Mouse (Mus musculus) bone marrow macrophage, adult 2 months (primary cell): Measurements from ENCODE around the gene Hspb1. TPM values are rescaled to one million over a fixed set of nuclear protein-coding genes. Genes with fewer than 3 reads are reported as not detected.

Experiments
- H3K27ac ChIP-seq: 2 replicates; pipeline ENCODE4 v1.5.1; 2012; ENCODE audit warnings: low read depth, low read length; ENCODE audit not compliant: insufficient read depth
- H3K4me1 ChIP-seq: 2 replicates; pipeline ENCODE4 v1.6.1; 2012; ENCODE audit warnings: low read length; ENCODE audit not compliant: control insufficient read depth, insufficient read depth
- H3K4me3 ChIP-seq: 2 replicates; pipeline ENCODE4 v1.5.1; 2012; ENCODE audit warnings: mild to moderate bottlenecking, low read length, moderate library complexity; ENCODE audit not compliant: insufficient read depth
- CTCF ChIP-seq: IDR thresholded peaks from 2 replicates; pipeline ENCODE4 v1.5.1; 2012; ENCODE audit warnings: low read depth, mild to moderate bottlenecking, low read length, moderate library complexity
- POLR2A ChIP-seq: IDR thresholded peaks from 2 replicates; pipeline ENCODE4 v1.6.1; 2012; ENCODE audit warnings: mild to moderate bottlenecking, low read depth, low read length, borderline replicate concordance
- polyA plus RNA-seq: library from polyadenylated mRNA; stranded (reverse); fragments of >200 nt; gene quantifications from 2 replicates; pipeline ENCODE4 v1.2.4, GENCODE M21; 2012; ENCODE audit not compliant: missing spikeins, insufficient read depth, insufficient read length

Hspb1 gene
- polyA plus RNA-seq, 1 experiment = 0.80 TPM

DNA sequence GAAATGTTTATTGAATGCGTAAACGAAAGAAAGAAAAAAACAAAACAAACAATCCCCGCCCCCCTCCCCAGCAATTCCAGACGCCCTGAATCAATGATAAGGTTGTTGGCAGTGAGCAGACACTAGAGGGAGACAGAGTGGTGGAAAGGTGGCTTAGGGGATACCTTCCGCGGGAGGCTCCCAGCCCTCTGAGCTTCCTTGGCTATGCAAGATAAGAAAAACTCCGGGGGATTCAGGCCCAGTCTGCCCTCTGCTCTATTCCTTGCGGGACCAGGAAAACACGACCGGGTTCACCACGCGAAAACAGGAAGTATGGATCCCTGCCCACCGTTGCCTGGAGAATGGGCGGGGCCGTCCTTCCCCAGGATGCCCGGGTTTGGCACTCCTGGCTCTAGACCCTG, 9.9 kb upstream of the Hspb1 start:
- TF ChIP-seq CTCF (peak; percentile 69), POLR2A (no peak)
- H3K27ac ChIP-seq = no peak overlapping the region

DNA sequence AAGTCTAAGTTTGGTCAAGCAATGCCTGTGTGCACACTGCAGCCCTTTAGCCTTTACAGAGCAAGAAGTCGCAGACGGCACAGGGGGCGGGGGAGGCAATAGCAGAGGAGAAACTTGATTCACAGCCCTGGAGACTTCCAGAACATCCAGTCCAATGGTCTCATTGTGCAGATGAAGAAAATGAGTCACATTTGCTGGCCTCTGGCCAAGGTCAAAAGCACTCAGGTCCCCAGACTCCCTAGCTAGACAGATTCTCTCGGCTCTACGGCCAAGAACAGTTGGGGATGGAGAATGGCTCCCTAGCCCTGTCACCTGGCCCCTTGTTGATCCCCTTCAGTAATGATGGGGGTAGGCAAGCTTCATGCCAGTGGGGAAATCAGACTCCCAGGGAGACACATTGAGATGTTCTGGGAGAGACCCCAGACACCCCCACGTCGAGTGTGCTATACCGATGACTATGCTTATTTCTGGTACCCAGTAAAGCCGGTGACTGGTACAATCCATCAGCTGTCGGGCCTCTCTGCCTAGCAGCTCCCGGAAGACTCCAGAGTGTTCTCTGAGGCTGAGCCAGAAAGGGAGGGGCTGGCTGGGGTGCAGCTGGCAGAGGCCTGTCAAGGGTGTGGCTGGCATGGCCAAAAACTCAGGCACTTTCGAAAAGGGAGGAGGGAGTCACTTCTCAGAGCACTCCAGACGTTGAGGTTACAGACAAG, 8.1 kb upstream of the Hspb1 start:
- no peak overlapping the region for H3K27ac ChIP-seq
- TF ChIP-seq CTCF (no peak), POLR2A (no peak)
- no peak overlapping the region for H3K4me3 ChIP-seq
- H3K4me1 ChIP-seq = peaks cover 18% of the 10 kb centered on the region

More for the DNA sequence above, 9.9 kb upstream of the Hspb1 start:
- peaks cover 18% of the 10 kb centered on the region for H3K4me1 ChIP-seq
- H3K4me3 ChIP-seq = peak overlapping the region; percentile 37

DNA sequence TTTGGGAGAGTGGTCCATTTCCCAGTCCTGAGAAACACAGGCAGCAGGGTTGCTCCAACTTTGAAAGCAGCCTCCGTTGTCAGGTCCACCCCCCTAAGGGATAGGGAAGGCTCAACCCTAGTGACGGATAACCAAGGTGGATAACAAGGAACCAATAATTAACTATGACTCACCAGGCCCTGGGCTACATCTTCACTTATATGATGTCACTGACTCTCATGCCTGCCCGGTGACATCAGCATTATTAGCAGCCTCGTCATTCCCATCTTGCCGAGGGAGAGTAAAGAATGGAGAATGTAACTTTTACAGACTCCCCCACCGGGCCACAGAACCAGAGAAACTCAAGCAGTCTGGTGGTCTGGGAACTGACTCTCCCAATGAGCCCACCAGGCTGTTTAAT, 3.1 kb upstream of the Hspb1 start:
- Histone ChIP-seq H3K4me3 (no peak overlapping the region), H3K27ac (no peak overlapping the region)

DNA sequence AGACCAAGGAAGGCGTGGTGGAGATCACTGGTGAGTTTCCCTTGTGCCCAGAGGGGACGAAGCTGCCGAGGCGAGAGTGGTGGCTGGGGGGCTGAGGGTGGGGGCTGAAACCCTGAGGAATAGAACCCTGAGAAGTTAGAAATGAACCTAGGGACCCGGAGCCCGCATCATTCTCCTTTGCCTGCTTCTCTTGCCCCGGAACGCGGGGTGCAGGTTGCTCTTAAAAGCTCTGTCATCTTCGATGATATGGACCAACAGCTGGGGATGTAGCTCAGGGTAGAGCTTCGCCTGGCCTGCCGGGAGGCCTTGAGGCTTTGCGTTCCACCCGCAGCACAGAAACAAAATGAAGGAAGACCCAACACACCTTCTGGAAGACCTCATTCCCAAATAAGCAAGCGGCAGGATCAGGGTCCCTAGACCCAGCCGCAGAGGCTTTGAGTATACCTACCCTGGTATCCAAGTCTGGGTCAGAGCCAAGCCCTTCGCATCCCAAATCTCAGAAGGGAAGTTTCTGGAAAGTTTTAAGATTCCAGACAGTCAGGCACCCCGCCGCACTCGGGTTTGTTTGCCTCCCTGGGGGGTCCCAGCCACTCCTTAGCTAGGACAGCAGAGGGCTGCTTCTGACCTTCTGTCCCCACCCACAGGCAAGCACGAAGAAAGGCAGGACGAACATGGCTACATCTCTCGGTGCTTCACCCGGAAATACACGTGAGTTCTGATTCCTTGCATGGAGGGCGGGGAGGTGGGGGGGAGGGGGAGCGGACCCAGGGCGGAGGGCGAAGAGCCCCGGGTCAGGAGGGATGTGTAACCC, 891 bp downstream of the Hspb1 start:
- H3K4me3 ChIP-seq = no peak overlapping the region
- TF ChIP-seq CTCF = no peak
- no peak for TF ChIP-seq POLR2A
- no peaks in the 10 kb centered on the region for H3K4me1 ChIP-seq
- no peak overlapping the region for H3K27ac ChIP-seq

More for the DNA sequence above, 3.1 kb upstream of the Hspb1 start:
- H3K4me1 ChIP-seq = peaks cover 3% of the 10 kb centered on the region
- no peak for TF ChIP-seq POLR2A
- no peak for TF ChIP-seq CTCF

DNA sequence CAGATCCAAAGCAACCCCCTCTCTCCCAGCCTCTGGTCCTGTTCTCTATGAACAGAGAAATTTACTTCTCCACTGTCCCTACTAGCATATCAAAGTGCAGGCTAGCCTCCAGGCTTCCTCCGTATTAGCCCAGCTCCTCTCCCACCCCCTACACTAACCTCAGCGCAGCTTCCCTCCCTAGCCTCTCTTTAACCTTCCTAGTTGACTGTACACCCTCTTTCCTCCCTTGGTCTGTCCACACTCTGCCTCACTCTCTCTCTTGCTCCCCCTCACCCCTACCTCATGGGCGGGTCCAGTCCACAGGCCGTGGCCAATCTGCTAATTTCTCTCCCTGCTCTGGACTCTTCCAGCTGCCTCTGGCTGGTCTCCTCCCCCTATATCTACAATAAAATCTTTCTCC, 2.6 kb downstream of the Hspb1 start:
- no peak for TF ChIP-seq CTCF
- no peak for TF ChIP-seq POLR2A
- H3K27ac ChIP-seq = no peak overlapping the region
- H3K4me1 ChIP-seq = no peaks in the 10 kb centered on the region
- no peak overlapping the region for H3K4me3 ChIP-seq

DNA sequence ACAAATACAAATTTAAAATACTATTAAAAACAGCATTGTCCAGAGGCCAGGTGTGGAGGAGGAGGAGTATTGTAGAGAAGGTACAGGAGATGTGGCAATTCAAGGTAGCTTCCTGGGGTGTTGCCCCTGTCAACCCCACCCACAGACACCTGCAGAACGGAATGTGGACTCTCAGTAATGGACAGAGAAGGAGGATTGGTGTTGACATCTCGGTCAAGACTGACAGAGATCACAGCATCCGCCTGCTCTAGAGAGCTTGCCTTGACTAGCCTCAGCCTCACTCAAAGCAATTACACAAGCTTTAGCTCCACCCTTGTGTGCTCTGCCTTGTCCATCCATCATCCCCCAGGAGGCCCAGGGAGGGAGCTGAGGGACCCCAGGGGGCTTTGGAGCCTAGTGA, 3.2 kb downstream of the Hspb1 start:
- TF ChIP-seq POLR2A = no peak
- no peak for TF ChIP-seq CTCF
- H3K4me1 ChIP-seq = no peaks in the 10 kb centered on the region
- H3K27ac ChIP-seq = no peak overlapping the region
- H3K4me3 ChIP-seq = no peak overlapping the region

DNA sequence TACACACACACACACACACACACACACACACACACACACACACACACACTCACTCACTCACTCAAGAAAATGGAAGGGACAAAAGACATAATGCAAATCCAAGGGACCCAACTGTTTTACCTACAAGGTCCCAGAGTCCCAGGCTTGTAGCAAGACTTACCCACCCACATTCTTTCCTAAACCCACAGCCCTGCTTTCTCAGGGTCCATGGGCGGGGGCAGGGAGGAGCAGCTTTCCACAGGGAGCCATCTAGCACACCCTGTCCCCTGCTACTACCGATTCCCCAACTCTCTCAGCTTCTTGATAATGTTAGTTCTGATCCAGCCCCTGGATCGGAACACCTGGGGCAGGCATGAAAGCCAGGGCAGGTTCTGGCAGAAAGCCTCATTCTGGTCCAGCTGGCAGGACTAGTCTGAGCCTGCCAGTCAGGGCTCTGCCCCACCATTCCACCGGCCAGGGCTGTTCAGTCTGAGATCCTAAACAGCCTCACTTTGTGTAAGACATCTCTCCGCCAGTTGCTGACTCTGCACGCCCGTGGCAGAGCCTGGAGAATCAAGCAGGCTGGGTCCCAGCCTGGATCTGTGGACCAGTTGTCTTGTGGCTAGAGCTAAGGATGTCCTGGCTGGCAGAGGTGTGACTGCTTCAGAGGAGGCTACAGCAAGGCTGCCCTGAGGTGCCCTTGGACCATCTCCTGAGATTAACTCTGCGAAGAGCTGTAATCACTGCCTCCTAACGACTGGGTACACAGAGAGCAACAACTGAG, 5.1 kb downstream of the Hspb1 start:
- Histone ChIP-seq H3K4me1 (no peaks in the 10 kb centered on the region), H3K4me3 (no peak overlapping the region), H3K27ac (no peak overlapping the region)
- TF ChIP-seq POLR2A (no peak), CTCF (no peak)

DNA sequence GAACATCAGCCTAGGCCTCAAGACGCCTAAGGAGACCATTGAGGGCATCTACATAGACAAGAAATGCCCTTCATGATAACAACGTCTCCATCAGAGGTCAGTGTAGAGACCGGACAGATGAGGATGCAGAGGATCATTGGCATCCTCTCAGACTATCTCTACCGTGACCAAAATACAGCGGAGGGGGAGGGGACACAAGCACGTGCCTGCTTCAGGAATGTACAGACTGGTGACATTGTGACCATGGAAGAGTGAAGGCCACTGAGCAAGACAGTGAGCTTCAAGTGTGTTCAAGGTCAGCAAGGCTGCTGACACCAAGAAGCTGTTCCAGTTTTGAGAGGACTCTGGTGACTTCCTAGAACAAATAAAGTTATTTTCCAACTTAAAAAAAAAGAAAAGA, 7.2 kb downstream of the Hspb1 start:
- Histone ChIP-seq H3K4me3 (no peak overlapping the region), H3K4me1 (no peaks in the 10 kb centered on the region), H3K27ac (no peak overlapping the region)
- no peak for TF ChIP-seq POLR2A
- no peak for TF ChIP-seq CTCF

DNA sequence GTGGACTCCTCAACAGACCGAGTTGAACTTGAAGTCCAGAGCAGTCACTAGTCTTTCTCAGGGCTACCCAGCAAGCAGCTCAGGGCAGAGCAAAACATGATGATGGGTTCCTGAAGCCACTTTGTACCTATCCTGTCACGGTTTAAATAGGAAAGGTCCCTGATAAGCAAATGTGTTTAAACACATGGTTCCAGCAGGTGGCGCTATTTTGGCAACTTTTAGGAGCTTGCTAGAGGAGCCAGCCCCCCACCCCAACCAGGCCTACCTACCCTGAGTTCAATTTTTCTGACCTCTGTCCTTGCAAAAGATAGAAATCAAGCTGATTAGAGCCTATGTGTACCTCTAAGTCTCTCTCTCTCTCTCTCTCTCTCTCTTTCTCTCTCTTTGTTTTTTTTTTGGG, 10.3 kb downstream of the Hspb1 start:
- H3K4me3 ChIP-seq = no peak overlapping the region
- no peaks in the 10 kb centered on the region for H3K4me1 ChIP-seq
- TF ChIP-seq POLR2A = no peak
- peak; percentile 75 for TF ChIP-seq CTCF
- H3K27ac ChIP-seq = no peak overlapping the region
